Mouse (Mus musculus) left cerebral cortex, postnatal 25 days (tissue): Measurements from ENCODE around the gene M1ap. TPM values are rescaled to one million over a fixed set of nuclear protein-coding genes. Genes with fewer than 3 reads are reported as not detected.

Experiments used
- DNase-seq, 2 experiments: peaks; one replicate each; pipeline ENCODE4 v3.0.0; 2022; ENCODE audit warnings: low spot score in 2 of 2, mixed read lengths in 1 of 2
- intact Hi-C: fragments of 180-260 bp; cut with DNase I; formaldehyde crosslinking; loops from one replicate; pipeline ENCODE4 v1.15.1; 2025
- total RNA-seq, 2 experiments: library from RNA; stranded (reverse); gene quantifications; 2 replicates each; pipeline ENCODE4 v1.2.3; 2021

M1ap gene
- total RNA-seq, 2 experiments from 2014 or later, result not detected

- DNase-seq, result no peak
Observed at GRCm38 (mm10) chr6:83027706-83028105, 81.0 kb downstream of the M1ap start.

GRCm38 (mm10) chr6:83029777-83030176 is 83.1 kb downstream of the M1ap start:
- DNase-seq, result no peak
- intact Hi-C loops, result no loop called here

More at GRCm38 (mm10) chr6:83027706-83028105, 81.0 kb downstream of the M1ap start:
- intact Hi-C loops, result no loop called here

GRCm38 (mm10) chr6:83031111-83031510 is 84.4 kb downstream of the M1ap start:
- intact Hi-C loops, result no loop called here
- no peak for DNase-seq

- no peak for DNase-seq
- intact Hi-C loops, result no loop called here
Observed at GRCm38 (mm10) chr6:83031921-83032590, 85.4 kb downstream of the M1ap start.

- DNase-seq, result peak in 1 of 2 experiments; percentile 36
- intact Hi-C loops, result no loop called here
Observed at GRCm38 (mm10) chr6:83032769-83033191, 86.1 kb downstream of the M1ap start.

GRCm38 (mm10) chr6:83033249-83034185 is 86.8 kb downstream of the M1ap start, which contains the start of the genes Dok1 and Loxl3:
TSS of gene Dok1 (minus strand) at chr6:83033471.
TSS of gene Loxl3 (plus strand) at chr6:83034173.
- intact Hi-C loops, result no loop called here
- no peak for DNase-seq

GRCm38 (mm10) chr6:83034463-83035055 is 87.9 kb downstream of the M1ap start:
- intact Hi-C loops, result no loop called here
- no peak for DNase-seq

- DNase-seq, result no peak
- intact Hi-C loops, result no loop called here
Observed at GRCm38 (mm10) chr6:83037188-83037587, 90.5 kb downstream of the M1ap start.

- intact Hi-C loops, result no loop called here
- DNase-seq, result peak; percentile 83 to 86
Observed at GRCm38 (mm10) chr6:83038496-83039012, 91.9 kb downstream of the M1ap start.

GRCm38 (mm10) chr6:83040601-83041000 is 93.9 kb downstream of the M1ap start:
- no peak for DNase-seq
- intact Hi-C loops, result no loop called here

- DNase-seq, result no peak
- intact Hi-C loops, result no loop called here
Observed at GRCm38 (mm10) chr6:83043561-83043960, 96.9 kb downstream of the M1ap start.

- intact Hi-C loops, result no loop called here
- no peak for DNase-seq
Observed at GRCm38 (mm10) chr6:83043993-83044392, 97.3 kb downstream of the M1ap start.

GRCm38 (mm10) chr6:83044742-83045141 is 98.0 kb downstream of the M1ap start:
- intact Hi-C loops, result no loop called here
- DNase-seq, result no peak

GRCm38 (mm10) chr6:83049367-83049766 is 102.7 kb downstream of the M1ap start:
- intact Hi-C loops, result no loop called here
- DNase-seq, result no peak

GRCm38 (mm10) chr6:83053136-83053960 is 106.6 kb downstream of the M1ap start:
- intact Hi-C loops, result no loop called here
- peak; percentile 40 to 49 for DNase-seq

- intact Hi-C loops, result loop anchor here (1.0 kb wide), 3 partner anchors 24 to 57 kb away; no protein-coding TSS in a partner anchor
- DNase-seq, result peak; percentile 99
Observed at GRCm38 (mm10) chr6:83054074-83054851, 107.6 kb downstream of the M1ap start, which contains the start of gene Aup1. TSS of gene Aup1 (plus strand) at chr6:83054521.

GRCm38 (mm10) chr6:83054871-83055431 is 108.2 kb downstream of the M1ap start, which contains the start of gene Htra2:
TSS of gene Htra2 (minus strand) at chr6:83055273.
- no peak for DNase-seq
- intact Hi-C loops, result loop anchor here (1.0 kb wide), 3 partner anchors 23 to 58 kb away; no protein-coding TSS in a partner anchor

- intact Hi-C loops, result no loop called here
- DNase-seq, result peak in 1 of 2 experiments; percentile 51
Observed at GRCm38 (mm10) chr6:83057790-83058189, 111.1 kb downstream of the M1ap start, which contains the start of gene Dqx1. TSS of gene Dqx1 (plus strand) at chr6:83057844.
